Mouse (Mus musculus): ENCODE results near the gene Smarce1.

The Smarce1 gene

GRCm38 (mm10) chr11:99169438-99169837, 61.4 kb downstream of the Smarce1 start:
- no peak for DNase-seq (ENCODE audit: low spot score in 2 of 2)

GRCm38 (mm10) chr11:99168030-99168474, 62.8 kb downstream of the Smarce1 start:
- DNase-seq (ENCODE audit: low spot score in 2 of 2), result peak in 1 of 2 experiments; percentile 59

DNA sequence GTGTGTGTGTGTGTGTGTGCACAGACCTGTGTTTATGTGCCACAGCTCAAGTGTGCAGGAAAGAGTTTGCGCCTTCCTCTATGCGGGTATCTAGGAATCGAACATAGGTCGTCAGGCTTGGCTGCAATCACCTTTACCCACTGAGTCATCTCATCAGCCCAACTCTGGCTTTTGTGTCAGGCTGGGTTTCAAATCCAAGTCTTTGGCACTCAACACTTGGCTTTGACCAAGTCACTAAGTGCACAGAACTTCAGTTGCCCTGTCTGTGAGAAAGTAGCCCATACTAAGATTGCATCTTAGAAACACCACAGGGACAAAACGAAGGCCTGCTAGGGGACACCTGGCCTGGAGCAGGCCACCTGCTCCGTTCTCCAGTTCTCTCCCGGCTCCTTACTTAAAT, 63.2 kb downstream of the Smarce1 start:
- DNase-seq (ENCODE audit: low spot score in 2 of 2), result no peak

GRCm38 (mm10) chr11:99166241-99166640, 64.6 kb downstream of the Smarce1 start:
- no peak for DNase-seq (ENCODE audit: low spot score in 2 of 2)

DNA sequence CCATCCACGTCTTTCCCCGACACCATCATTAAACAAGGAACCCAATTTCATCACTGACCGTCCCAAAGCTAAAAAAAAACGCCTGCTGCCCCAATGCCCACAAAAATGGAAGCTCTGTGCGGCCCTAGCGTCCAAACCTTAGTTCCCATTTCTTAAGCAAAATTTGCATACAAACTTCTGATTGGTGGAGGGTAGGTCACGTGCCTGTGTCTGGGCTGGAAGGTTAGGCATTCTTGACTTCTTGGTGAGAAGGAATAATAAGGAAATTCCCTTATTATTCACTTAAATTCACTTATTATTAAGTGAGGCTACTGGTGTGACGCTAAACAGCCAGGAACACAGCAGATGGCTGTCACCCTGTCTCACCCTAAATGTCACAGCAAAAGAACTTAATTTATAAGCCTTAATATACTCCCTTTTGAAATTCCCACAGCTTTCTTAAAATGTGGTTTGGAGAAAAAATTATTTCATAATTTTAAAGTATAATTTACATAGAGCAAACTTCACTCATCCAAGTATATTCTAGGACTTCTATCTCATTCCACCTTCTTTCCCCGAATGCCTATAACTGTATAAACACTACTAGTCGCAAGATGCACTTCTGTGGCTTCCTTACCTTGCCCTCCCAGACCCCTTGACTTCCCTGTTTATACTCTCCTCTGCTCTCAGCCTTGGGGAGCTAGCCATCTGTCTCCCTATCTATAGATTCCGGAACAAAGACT, 65.6 kb downstream of the Smarce1 start:
- DNase-seq (ENCODE audit: low spot score in 2 of 2), result no peak

DNA sequence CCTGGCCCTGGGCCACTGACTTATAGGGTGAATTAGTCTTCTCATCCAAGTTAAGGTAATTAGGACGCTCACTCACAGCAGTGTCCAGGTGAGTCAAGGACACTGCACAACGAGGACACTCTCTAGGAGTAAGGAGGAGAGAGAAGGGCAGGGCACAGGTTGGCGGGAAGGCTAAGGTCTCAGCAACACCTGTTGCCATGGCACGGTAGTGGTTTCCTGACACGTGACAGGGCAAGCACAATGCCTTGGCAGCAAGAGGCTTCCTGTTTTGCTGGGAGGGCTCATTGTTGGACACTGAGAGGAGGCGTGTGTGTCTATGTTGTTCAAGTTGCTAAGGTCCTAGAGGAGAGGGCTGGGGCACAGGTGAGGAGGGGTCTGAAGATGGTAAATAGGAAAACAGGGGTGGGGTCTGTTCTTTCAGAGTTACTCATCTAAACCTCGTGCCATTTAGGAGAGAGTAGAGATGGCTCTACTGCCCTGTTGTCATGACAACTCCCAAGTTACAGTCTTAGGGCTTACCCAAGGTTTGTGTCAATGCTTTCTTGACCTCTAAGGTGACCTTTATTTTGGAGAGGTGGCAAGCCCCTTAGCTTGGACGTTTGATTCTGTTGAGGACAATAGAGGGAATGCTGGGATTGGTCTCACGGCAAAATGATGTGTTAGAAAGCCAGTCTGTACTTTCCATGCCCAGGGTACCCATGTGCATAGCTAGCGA, 67.7 kb downstream of the Smarce1 start:
- peak in 1 of 2 experiments; percentile 39 for DNase-seq (ENCODE audit: low spot score in 2 of 2)

DNA sequence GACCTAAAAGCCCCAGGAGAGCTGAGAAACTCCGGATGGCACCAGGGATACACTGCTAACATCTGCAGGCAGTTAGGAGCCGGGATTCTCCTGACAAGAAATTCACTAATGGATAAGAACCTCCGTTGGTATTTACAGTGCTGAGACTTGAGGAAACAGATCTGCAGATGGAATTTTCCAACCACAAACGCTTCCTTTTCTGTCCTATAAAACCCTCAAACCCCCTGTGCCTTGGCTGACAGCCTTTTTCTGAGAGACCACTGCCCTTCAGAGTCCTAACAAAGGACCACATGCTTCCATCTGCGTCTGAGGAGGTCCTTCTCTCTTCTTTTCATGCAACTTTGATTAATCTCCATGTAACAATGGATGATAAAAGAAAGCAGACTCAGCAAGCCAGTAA, 69.2 kb downstream of the Smarce1 start:
- no peak for DNase-seq (ENCODE audit: low spot score in 2 of 2)

DNA sequence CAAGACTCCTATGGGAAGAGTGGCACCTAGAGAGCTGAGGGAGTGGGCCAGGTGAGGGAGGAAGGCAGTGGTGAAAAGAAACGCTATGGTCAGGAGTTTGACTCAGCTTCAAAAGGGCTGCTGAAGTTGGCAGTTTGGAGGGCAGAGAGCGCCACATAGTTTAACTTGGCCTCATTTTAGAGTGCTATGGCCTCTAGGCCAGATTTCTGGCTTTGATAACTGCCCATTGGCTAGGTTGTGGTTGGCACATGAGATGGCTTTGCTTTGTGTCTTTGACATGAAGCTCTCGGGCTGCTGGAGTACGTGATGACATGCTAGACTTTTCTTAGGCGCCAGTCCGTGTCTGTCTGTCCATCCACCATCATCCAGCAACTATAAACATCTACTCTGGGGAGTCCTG, 70.6 kb downstream of the Smarce1 start:
- no peak for DNase-seq (ENCODE audit: low spot score in 2 of 2)
